Mouse (Mus musculus): Measurements from ENCODE around the gene Phactr4. TPM values are rescaled to one million over a fixed set of nuclear protein-coding genes. Genes with fewer than 3 reads are reported as not detected.

Phactr4 gene
- total and polyA plus RNA-seq, 3 experiments: 7.2 to 79.5 (median 28.7) TPM

- TF ChIP-seq ZNF384 (IDR thresholded peaks at IDR 0.05; ENCODE audit: low read depth, low read length) (peak; percentile 96), MAX (IDR thresholded peaks at IDR 0.05; ENCODE audit: low read length) (no peak), NRF1 (IDR thresholded peaks at IDR 0.05; ENCODE audit: insufficient read depth, low read depth, low read length, poor library complexity, severe bottlenecking) (no peak), CHD1 (IDR thresholded peaks at IDR 0.05; ENCODE audit: low read depth, low read length) (peak; percentile 87; the same call in 1 of the 2 replicates), MYC (IDR thresholded peaks at IDR 0.05; ENCODE audit: low read depth, low read length) (peak; percentile 48; the same call in 1 of the 2 replicates), USF1 (IDR thresholded peaks at IDR 0.05; ENCODE audit: low read depth, low read length) (peak; percentile 74), MYB (IDR thresholded peaks at IDR 0.05; ENCODE audit: low read depth, low read length) (peak; percentile 48; the same call in 1 of the 2 replicates), NELFE (IDR thresholded peaks at IDR 0.05; ENCODE audit: low read depth, low read length) (peak; percentile 36; the same call in 1 of the 2 replicates), MAFK (IDR thresholded peaks at IDR 0.05; ENCODE audit: borderline replicate concordance, low read depth, low read length) (0 out of 2 replicates have a peak, but pooled peaks have one; percentile 15), JUND (IDR thresholded peaks at IDR 0.05; ENCODE audit: low read depth, low read length) (0 out of 2 replicates have a peak, but pooled peaks have one; percentile 49)
- no peak overlapping the region for H3K4me3 ChIP-seq (ENCODE audit: control insufficient read depth in 1 of 2, insufficient read depth in 1 of 2, low read depth in 2 of 2, low read length in 2 of 2)
- DNase-seq (ENCODE audit: low read depth, low spot score): peak; percentile 72
- peak overlapping the region; percentile 57 for H3K27ac ChIP-seq (ENCODE audit: control insufficient read depth, low read depth, low read length)
- peaks cover 18% of the 10 kb centered on the region for H3K79me2 ChIP-seq (ENCODE audit: control insufficient read depth, insufficient read depth, low read length, poor library complexity)
- no peaks in the 10 kb centered on the region for H3K9me3 ChIP-seq (replicated peaks; ENCODE audit: insufficient read depth, low read length)
- peak overlapping the region; percentile 30; the same call in 1 of the 2 replicates for H3K9ac ChIP-seq (ENCODE audit: control insufficient read depth, low read depth, low read length, poor library complexity, severe bottlenecking)
- peaks cover 10 to 12% of the 10 kb centered on the region in 2 experiments for H3K36me3 ChIP-seq (ENCODE audit: control insufficient read depth in 1 of 2, insufficient read depth in 2 of 2, low read length in 2 of 2)
- H3K27me3 ChIP-seq (ENCODE audit: control insufficient read depth in 1 of 2, insufficient read depth in 2 of 2, low read length in 2 of 2): no peaks in the 10 kb centered on the region
- 0 out of 4 replicates have a peak, but pooled peaks cover 0 to 3% of the 10 kb centered on the region in 2 experiments for H3K4me1 ChIP-seq (ENCODE audit: control insufficient read depth in 1 of 2, insufficient read depth in 2 of 2, low read length in 2 of 2)
Observed at GRCm38 (mm10) chr4:132311209-132311608, 111.1 kb downstream of the Phactr4 start.

- Histone ChIP-seq H3K27me3 (ENCODE audit: control insufficient read depth in 1 of 2, insufficient read depth in 2 of 2, low read length in 2 of 2) (no peaks in the 10 kb centered on the region), H3K9me3 (replicated peaks; ENCODE audit: insufficient read depth, low read length) (no peaks in the 10 kb centered on the region), H3K4me3 (ENCODE audit: control insufficient read depth in 1 of 2, insufficient read depth in 1 of 2, low read depth in 2 of 2, low read length in 2 of 2) (peak overlapping the region; percentile 52 to 89), H3K9ac (ENCODE audit: control insufficient read depth, low read depth, low read length, poor library complexity, severe bottlenecking) (peak overlapping the region; percentile 98), H3K36me3 (ENCODE audit: control insufficient read depth in 1 of 2, insufficient read depth in 2 of 2, low read length in 2 of 2) (peaks cover 12 to 22% of the 10 kb centered on the region in 2 experiments), H3K79me2 (ENCODE audit: control insufficient read depth, insufficient read depth, low read length, poor library complexity) (peaks cover 18% of the 10 kb centered on the region), H3K4me1 (ENCODE audit: control insufficient read depth in 1 of 2, insufficient read depth in 2 of 2, low read length in 2 of 2) (peaks cover 0 to 14% of the 10 kb centered on the region in 2 experiments; a peak in 2 of 4 replicates), H3K27ac (ENCODE audit: control insufficient read depth, low read depth, low read length) (peak overlapping the region; percentile 98)
- TF ChIP-seq JUND (IDR thresholded peaks at IDR 0.05; ENCODE audit: low read depth, low read length): no peak
- TF ChIP-seq KAT2A (conservative IDR thresholded peaks at IDR 0.05; ENCODE audit: low read depth, low read length): no peak
- TF ChIP-seq MAZ (IDR thresholded peaks at IDR 0.05; ENCODE audit: low read depth, low read length): no peak
- no peak; the same call in 1 of the 2 replicates for TF ChIP-seq POLR2AphosphoS2 (IDR thresholded peaks at IDR 0.05; ENCODE audit: low read length)
- TF ChIP-seq MXI1 (IDR thresholded peaks at IDR 0.05; ENCODE audit: low read depth, low read length): peak; percentile 66; the same call in 1 of the 2 replicates
- TF ChIP-seq ZKSCAN1 (IDR thresholded peaks at IDR 0.05; ENCODE audit: low read depth, low read length): no peak
- TF ChIP-seq TBP (IDR thresholded peaks at IDR 0.05; ENCODE audit: low read depth, low read length): peak; percentile 36; the same call in 1 of the 2 replicates
- no peak; the same call in 1 of the 2 replicates for TF ChIP-seq MYB (IDR thresholded peaks at IDR 0.05; ENCODE audit: low read depth, low read length)
- no peak for TF ChIP-seq ELF1 (IDR thresholded peaks at IDR 0.05; ENCODE audit: low read depth, low read length)
- no peak for TF ChIP-seq RCOR1 (IDR thresholded peaks at IDR 0.05; ENCODE audit: low read depth, low read length)
- peak; percentile 13; the same call in 1 of the 2 replicates for TF ChIP-seq SIN3A (IDR thresholded peaks at IDR 0.05; ENCODE audit: low read length)
- TF ChIP-seq HCFC1 (IDR thresholded peaks at IDR 0.05; ENCODE audit: low read depth, low read length): no peak
- TF ChIP-seq MYC (IDR thresholded peaks at IDR 0.05; ENCODE audit: low read depth, low read length): no peak
- no peak for TF ChIP-seq CHD1 (IDR thresholded peaks at IDR 0.05; ENCODE audit: low read depth, low read length)
- peak in 2 of 3 experiments; percentile 55 to 68; a peak in 4 of 6 replicates for TF ChIP-seq CTCF (IDR thresholded peaks at IDR 0.05 in 2 of 3, conservative IDR thresholded peaks at IDR 0.05 in 1 of 3; ENCODE audit: control insufficient read depth in 1 of 3, insufficient read depth in 1 of 3, low read depth in 2 of 3, low read length in 3 of 3, poor library complexity in 1 of 3, severe bottlenecking in 1 of 3)
- peak; percentile 29 to 37; a peak in 2 of 4 replicates for TF ChIP-seq POLR2A (IDR thresholded peaks at IDR 0.05; ENCODE audit: control insufficient read depth in 1 of 2, insufficient read depth in 1 of 2, low read depth in 1 of 2, low read length in 2 of 2, poor library complexity in 1 of 2)
- TF ChIP-seq TAL1 (IDR thresholded peaks at IDR 0.05; ENCODE audit: low read length): no peak
- no peak for TF ChIP-seq RAD21 (IDR thresholded peaks at IDR 0.05; ENCODE audit: low read depth, low read length)
- no peak for TF ChIP-seq CHD2 (IDR thresholded peaks at IDR 0.05; ENCODE audit: low read length)
- peak; percentile 81 for DNase-seq (ENCODE audit: low read depth, low spot score)
Observed at GRCm38 (mm10) chr4:132309849-132310472, 112.3 kb downstream of the Phactr4 start.
